13 mouse cellular contexts compared by ENCODE assay signal in genomic region chr16:31035235-31035634, GRCm38 (mm10). TPM values are rescaled to one million over a fixed set of nuclear protein-coding genes. Genes with fewer than 3 reads are reported as not detected.
DNase-seq lines count a peak whose midpoint lies in the region; ATAC-seq lines count a peak whose summit lies in the region.
"Had no signal": no experiment of that assay in that cellular context is flagged by ENCODE, and none has a peak within 500 bp of the region (broad histone marks: within the 10 kb centered on the region; RNA-seq: fewer than 3 reads in every experiment).

No protein-coding gene starts in this region.

- H3K4me3 ChIP-seq in kidney, embryonic 16.5 days (ENCODE audit: low read length): no peak overlapping the region
- H3K4me3 ChIP-seq in embryonic facial prominence, embryonic 11.5 days (ENCODE audit: low read depth, low read length): no peak overlapping the region
- no peak overlapping the region for H3K4me3 ChIP-seq in liver, embryonic 11.5 days (ENCODE audit: low read depth, low read length)
- H3K4me3 ChIP-seq: neural tube, embryonic 13.5 days had no signal

- intact Hi-C loops in left cerebral cortex, postnatal 25 days (cut with DNase I): no loop called here

- DNase-seq in kidney, postnatal 36 days: no peak
- DNase-seq in embryonic facial prominence, embryonic 11.5 days (ENCODE audit: low spot score): peak; percentile 15
- DNase-seq in liver, embryonic 11.5 days (ENCODE audit: low spot score): no peak
- no peak for DNase-seq in left cerebral cortex, postnatal 25 days (ENCODE audit: low spot score in 2 of 2)
- DNase-seq: adrenal gland, adult 2 months; cerebellum, adult 18-20 months; gastrocnemius, postnatal 10 days; kidney, adult 8-10 months; right cerebral cortex, postnatal 25 days had no signal

- no peak overlapping the region for H3K4me2 ChIP-seq in kidney, embryonic 16.5 days (replicated peaks; ENCODE audit: low read depth, low read length)
- no peak overlapping the region for H3K4me2 ChIP-seq in embryonic facial prominence, embryonic 11.5 days (ENCODE audit: low read depth, low read length)
- H3K4me2 ChIP-seq in liver, embryonic 11.5 days: no peak overlapping the region
- H3K4me2 ChIP-seq: neural tube, embryonic 13.5 days had no signal

- no peak for ATAC-seq in kidney, embryonic 16.5 days (ENCODE audit: low FRiP score, low TSS enrichment)
- ATAC-seq in CD4-positive, CD25-positive, alpha-beta regulatory T cell, adult 4 months: peak; percentile 75
- ATAC-seq in embryonic facial prominence, embryonic 11.5 days (replicated peaks; ENCODE audit: insufficient number of reproducible peaks, low FRiP score, low TSS enrichment, low read depth): no peak
- 0 out of 2 replicates have a peak, but pooled peaks have one; percentile 23 for ATAC-seq in liver, embryonic 11.5 days (replicated peaks; ENCODE audit: low FRiP score)
- no peak for ATAC-seq in frontal cortex, adult (ENCODE audit: low TSS enrichment)

- H3K9ac ChIP-seq in kidney, embryonic 16.5 days (replicated peaks; ENCODE audit: low read length): no peak overlapping the region
- no peak overlapping the region for H3K9ac ChIP-seq in embryonic facial prominence, embryonic 11.5 days (replicated peaks; ENCODE audit: low read length)
- H3K9ac ChIP-seq in liver, embryonic 11.5 days (ENCODE audit: low read depth, low read length): no peak overlapping the region
- H3K9ac ChIP-seq: neural tube, embryonic 13.5 days had no signal

- H3K9me3 ChIP-seq in kidney, embryonic 16.5 days (ENCODE audit: low read length): no peaks in the 10 kb centered on the region
- no peaks in the 10 kb centered on the region for H3K9me3 ChIP-seq in embryonic facial prominence, embryonic 11.5 days (replicated peaks; ENCODE audit: control insufficient read depth, low read length)
- H3K9me3 ChIP-seq in liver, embryonic 11.5 days (ENCODE audit: control insufficient read depth, low read length): no peaks in the 10 kb centered on the region
- H3K9me3 ChIP-seq: neural tube, embryonic 13.5 days had no signal

- no peaks in the 10 kb centered on the region for H3K27me3 ChIP-seq in kidney, embryonic 16.5 days (ENCODE audit: insufficient read depth, low read length)
- no peaks in the 10 kb centered on the region for H3K27me3 ChIP-seq in embryonic facial prominence, embryonic 11.5 days (ENCODE audit: control insufficient read depth, insufficient read depth, low read length)
- no peaks in the 10 kb centered on the region for H3K27me3 ChIP-seq in liver, embryonic 11.5 days (replicated peaks; ENCODE audit: control insufficient read depth, insufficient read depth, low read length)
- H3K27me3 ChIP-seq: neural tube, embryonic 13.5 days had no signal

- no peaks in the 10 kb centered on the region for H3K36me3 ChIP-seq in kidney, embryonic 16.5 days (ENCODE audit: insufficient read depth, low read length)
- H3K36me3 ChIP-seq in embryonic facial prominence, embryonic 11.5 days (replicated peaks; ENCODE audit: control insufficient read depth, insufficient read depth, low read depth, low read length): no peaks in the 10 kb centered on the region; the same call in 1 of the 2 replicates
- no peaks in the 10 kb centered on the region for H3K36me3 ChIP-seq in liver, embryonic 11.5 days (ENCODE audit: control insufficient read depth, insufficient read depth, low read length)
- H3K36me3 ChIP-seq: neural tube, embryonic 13.5 days had no signal

- no peaks in the 10 kb centered on the region; the same call in 1 of the 2 replicates for H3K4me1 ChIP-seq in kidney, embryonic 16.5 days (ENCODE audit: insufficient read depth, low read length)
- H3K4me1 ChIP-seq in embryonic facial prominence, embryonic 11.5 days (ENCODE audit: control insufficient read depth, insufficient read depth, low read length): no peaks in the 10 kb centered on the region; the same call in 1 of the 2 replicates
- H3K4me1 ChIP-seq in liver, embryonic 11.5 days (replicated peaks; ENCODE audit: control insufficient read depth, insufficient read depth, low read length): peaks cover 20% of the 10 kb centered on the region

- peak overlapping the region; percentile 19; the same call in 1 of the 2 replicates for H3K27ac ChIP-seq in kidney, embryonic 16.5 days (ENCODE audit: low read length)
- no peak overlapping the region for H3K27ac ChIP-seq in embryonic facial prominence, embryonic 11.5 days (replicated peaks; ENCODE audit: low read depth, low read length)
- H3K27ac ChIP-seq in liver, embryonic 11.5 days (ENCODE audit: low read depth, low read length): peak overlapping the region; percentile 4; the same call in 1 of the 2 replicates

- 66% methylated on average over 7 of the region's 7 CpGs for WGBS in kidney, embryonic 16.5 days
- WGBS in embryonic facial prominence, embryonic 11.5 days: 51% methylated on average over 7 of the region's 7 CpGs
- 40% methylated on average over 7 of the region's 7 CpGs for WGBS in liver, embryonic 11.5 days

RNA-seq across cellular contexts. Expression of gene Xxylt1, which starts 46.0 kb away (rescaled TPM):
- 12.0 and 18.8 TPM in 2 replicates for polyA plus RNA-seq in kidney, embryonic 16.5 days (2015; fragmentation: Nextera tagmentation; extraction: Ambion mirVana)
- 10 to 100 TPM; 31.2 to 32.9 TPM for polyA plus RNA-seq in CD4-positive, CD25-positive, alpha-beta regulatory T cell, adult 4 months (2017; shearing (Covaris generic))
- polyA plus RNA-seq in embryonic facial prominence, embryonic 11.5 days (2014; fragmentation: Nextera tagmentation; extraction: Ambion mirVana): 16.3 and 18.8 TPM in 2 replicates
- 10.7 and 10.9 TPM in 2 replicates for polyA plus RNA-seq in liver, embryonic 11.5 days (2014; fragmentation: Nextera tagmentation; extraction: Ambion mirVana)
- 10 to 100 TPM; 19.0 to 20.9 TPM for total RNA-seq in left cerebral cortex, postnatal 25 days (2021)

Comparison
In these comparisons a context has a peak if more than half of its experiments do, and no peak if none do; other contexts are left out.
1. ATAC-seq: peak in CD4-positive, CD25-positive, alpha-beta regulatory T cell, adult 4 months (single experiment) and liver, embryonic 11.5 days (single experiment); none in kidney, embryonic 16.5 days (single experiment), embryonic facial prominence, embryonic 11.5 days (single experiment) and frontal cortex, adult (single experiment).